Mouse (Mus musculus) lung, adult 2 months (tissue): ENCODE results near the gene Wars2. TPM values are rescaled to one million over a fixed set of nuclear protein-coding genes. Genes with fewer than 3 reads are reported as not detected.

ENCODE experiments used
- DNase-seq: peaks from one replicate; pipeline ENCODE4 v3.0.0; 2022
- H3K4me1 ChIP-seq: fragments of 200-500 bp; 2 replicates; pipeline ENCODE4 v1.6.1; 2011; ENCODE audit warnings: low read length; ENCODE audit not compliant: control insufficient read depth, insufficient read depth
- H3K4me3 ChIP-seq: fragments of 200-500 bp; replicated peaks from 2 replicates; pipeline ENCODE3; 2011; ENCODE audit warnings: low read depth, mild to moderate bottlenecking, control low read depth, low read length; ENCODE audit errors: extremely low read depth
- CTCF ChIP-seq: fragments of 200-500 bp; IDR thresholded peaks from 2 replicates; pipeline ENCODE4 v1.5.1; 2011; ENCODE audit warnings: mild to moderate bottlenecking, low read length, control low read depth; ENCODE audit not compliant: insufficient read depth
- POLR2A ChIP-seq: fragments of 200-500 bp; IDR thresholded peaks from 2 replicates; pipeline ENCODE4 v1.6.1; 2011; ENCODE audit warnings: low read depth, mild to moderate bottlenecking, control low read depth, low read length, borderline replicate concordance; ENCODE audit errors: extremely low read depth
- WGBS: fragments of 180-500 bp; shearing (Covaris S2); methylation state at CpG from one replicate; pipeline ENCODE4 v1.1.7; 2018; 5-methylcytosine and 5-hydroxymethylcytosine counted together
- polyA plus RNA-seq: library from polyadenylated mRNA; depleted of rRNA; stranded (reverse); fragments of >200 nt; gene quantifications from 2 replicates; pipeline ENCODE4 v1.2.3, GENCODE M21; 2012

Wars2 gene
- polyA plus RNA-seq, 1 experiment, result 3.7 TPM

GRCm38 (mm10) chr3:99147886-99148285 is 7.0 kb downstream of the Wars2 start:
- DNase-seq, result no peak
- 72% methylated on average over 3 of the region's 3 CpGs for WGBS
- no peak for TF ChIP-seq CTCF
- TF ChIP-seq POLR2A, result no peak
- no peaks in the 10 kb centered on the region for H3K4me1 ChIP-seq
- H3K4me3 ChIP-seq, result no peak overlapping the region

- TF ChIP-seq CTCF (no peak), POLR2A (no peak)
- Histone ChIP-seq H3K4me3 (no peak overlapping the region), H3K4me1 (no peaks in the 10 kb centered on the region)
- 41% methylated on average over 3 of the region's 3 CpGs for WGBS
- DNase-seq, result no peak
Observed at GRCm38 (mm10) chr3:99149035-99149434, 8.2 kb downstream of the Wars2 start.

GRCm38 (mm10) chr3:99156286-99156685 is 15.4 kb downstream of the Wars2 start:
- H3K4me1 ChIP-seq, result no peaks in the 10 kb centered on the region
- H3K4me3 ChIP-seq, result no peak overlapping the region
- TF ChIP-seq POLR2A (no peak), CTCF (no peak)
- DNase-seq, result no peak
- WGBS, result 89% methylated on average over 4 of the region's 4 CpGs

- no peaks in the 10 kb centered on the region for H3K4me1 ChIP-seq
- TF ChIP-seq POLR2A (no peak), CTCF (no peak)
- WGBS, result 68% methylated on average over 1 of the region's 1 CpGs
- no peak for DNase-seq
- H3K4me3 ChIP-seq, result no peak overlapping the region
Observed at GRCm38 (mm10) chr3:99156987-99157386, 16.1 kb downstream of the Wars2 start.

GRCm38 (mm10) chr3:99157451-99158015 is 16.7 kb downstream of the Wars2 start:
- TF ChIP-seq POLR2A (no peak), CTCF (no peak)
- H3K4me1 ChIP-seq, result no peaks in the 10 kb centered on the region
- H3K4me3 ChIP-seq, result no peak overlapping the region
- WGBS, result 52% methylated on average over 4 of the region's 4 CpGs
- no peak for DNase-seq

- H3K4me1 ChIP-seq, result no peaks in the 10 kb centered on the region
- WGBS, result 94% methylated on average over 3 of the region's 3 CpGs
- no peak for TF ChIP-seq POLR2A
- TF ChIP-seq CTCF, result no peak
- H3K4me3 ChIP-seq, result no peak overlapping the region
- DNase-seq, result no peak
Observed at GRCm38 (mm10) chr3:99160016-99160415, 19.1 kb downstream of the Wars2 start.

- Histone ChIP-seq H3K4me3 (no peak overlapping the region), H3K4me1 (no peaks in the 10 kb centered on the region)
- DNase-seq, result no peak
- WGBS, result 83% methylated on average over 2 of the region's 2 CpGs
- no peak for TF ChIP-seq CTCF
- no peak for TF ChIP-seq POLR2A
Observed at GRCm38 (mm10) chr3:99162191-99162590, 21.3 kb downstream of the Wars2 start.

GRCm38 (mm10) chr3:99167734-99168133 is 26.9 kb downstream of the Wars2 start:
- 62% methylated on average over 4 of the region's 4 CpGs for WGBS
- TF ChIP-seq POLR2A (no peak), CTCF (no peak)
- DNase-seq, result no peak

GRCm38 (mm10) chr3:99173178-99173577 is 32.3 kb downstream of the Wars2 start:
- 85% methylated on average over 5 of the region's 5 CpGs for WGBS
- Histone ChIP-seq H3K4me3 (no peak overlapping the region), H3K4me1 (no peaks in the 10 kb centered on the region)
- TF ChIP-seq POLR2A (no peak), CTCF (no peak)
- no peak for DNase-seq

More at GRCm38 (mm10) chr3:99167734-99168133, 26.9 kb downstream of the Wars2 start:
- no peaks in the 10 kb centered on the region for H3K4me1 ChIP-seq
- no peak overlapping the region for H3K4me3 ChIP-seq

GRCm38 (mm10) chr3:99174658-99175304 is 33.9 kb downstream of the Wars2 start:
- Histone ChIP-seq H3K4me1 (no peaks in the 10 kb centered on the region), H3K4me3 (no peak overlapping the region)
- 40% methylated on average over 9 of the region's 9 CpGs for WGBS
- DNase-seq, result no peak
- no peak for TF ChIP-seq CTCF
- TF ChIP-seq POLR2A, result no peak
